Mouse (Mus musculus) kidney, postnatal 36 days (tissue): ENCODE data around the gene Fcgrt.
A peak's percentile ranks its signal among the peaks of the same experiment; 100 is the strongest.
"Not testable (repeated sequence)": the region's sequence is repeated elsewhere in the genome, so short reads cannot be mapped to it uniquely, and the experiment has no call there.

Source experiments
- DNase-seq, 2 experiments: peaks; one replicate each; pipeline ENCODE4 v3.0.0; 2021 to 2022; ENCODE audit warnings: mixed read lengths in 2 of 2

Fcgrt gene

GRCm38 (mm10) chr7:45129776-45130512 lies 26.3 kb upstream of the Fcgrt start:
- DNase-seq = no peak

DNA sequence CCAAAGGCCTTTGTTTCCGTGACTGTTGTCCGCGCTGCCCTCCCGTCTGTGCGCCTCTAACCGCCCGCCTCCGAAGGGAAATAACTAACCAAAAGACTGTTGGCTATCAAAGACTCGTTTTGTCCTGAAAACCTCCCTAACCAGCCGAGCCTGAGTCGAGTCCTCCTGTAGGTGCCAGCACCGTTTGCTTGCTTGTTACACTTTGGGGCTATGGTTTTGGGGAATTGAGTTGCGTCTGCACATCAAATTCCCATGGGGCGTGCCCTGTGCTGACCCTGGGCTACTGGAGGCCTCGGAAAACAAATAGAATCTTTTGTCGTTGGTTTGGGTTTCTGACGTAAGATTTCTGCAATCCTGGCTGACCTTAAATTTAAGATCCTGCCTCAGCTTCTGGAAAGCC lies 25.7 kb upstream of the Fcgrt start:
- DNase-seq = peak; percentile 52 to 71

DNA sequence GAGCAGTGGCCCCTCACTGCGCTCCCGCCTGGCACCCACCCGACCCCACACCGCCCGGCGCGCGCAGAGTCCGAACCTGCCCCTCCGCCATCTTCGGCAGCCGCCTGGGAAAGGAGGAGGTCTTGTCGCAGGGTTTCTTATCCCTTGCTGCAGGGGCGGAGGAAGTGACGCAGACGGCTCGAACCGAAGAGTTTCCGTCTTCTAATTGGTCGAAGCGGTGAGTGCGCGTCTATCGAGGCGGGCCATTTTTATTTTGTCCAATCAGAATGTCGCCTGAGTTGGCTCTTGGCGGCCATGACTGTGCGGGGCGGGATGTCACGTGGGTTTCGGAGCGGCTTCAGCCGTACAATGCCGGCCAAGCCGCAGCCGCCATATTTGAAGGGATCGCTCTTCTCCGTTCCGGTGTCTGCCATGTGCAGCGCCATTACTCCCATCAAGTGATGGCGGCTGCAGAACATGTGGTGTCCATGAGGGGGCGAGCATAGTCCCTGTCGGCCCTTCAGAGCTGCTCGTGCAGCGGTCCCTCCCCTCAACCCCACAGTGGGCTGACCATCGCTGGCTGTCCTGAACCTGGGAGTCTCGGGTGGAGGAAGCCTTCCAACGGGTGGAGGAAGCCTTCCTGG lies 25.1 kb upstream of the Fcgrt start, which contains the start of gene Rpl13a:
Gene Rpl13a (minus strand): TSS at position 138 of the 623 bp plus-strand sequence.
- peak; percentile 98 to 99 for DNase-seq

DNA sequence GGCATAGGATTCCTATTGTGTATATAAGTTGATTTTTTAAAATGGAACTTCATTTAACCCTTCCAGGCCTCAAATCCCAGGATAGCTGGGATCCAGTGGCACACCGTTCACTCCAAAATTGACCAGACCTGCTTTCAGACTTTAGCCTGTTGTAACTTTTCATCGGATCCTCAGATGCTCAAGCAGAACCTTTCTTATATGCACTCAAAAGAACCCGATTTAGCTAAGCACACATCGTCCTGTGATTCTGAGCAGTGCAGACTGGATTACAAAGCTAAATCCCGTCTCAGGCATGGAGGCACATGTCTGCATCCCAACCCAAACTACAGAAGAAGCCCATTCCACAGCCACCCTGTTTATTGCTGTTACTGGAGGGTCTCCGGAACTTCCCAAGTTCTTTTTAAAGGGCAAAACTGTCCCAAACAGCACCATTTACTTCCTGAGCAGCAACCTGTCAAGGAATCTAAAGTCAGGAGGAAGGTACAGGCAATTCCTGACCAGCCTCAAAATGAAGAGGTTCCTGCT lies 24.1 kb upstream of the Fcgrt start:
- no peak for DNase-seq

DNA sequence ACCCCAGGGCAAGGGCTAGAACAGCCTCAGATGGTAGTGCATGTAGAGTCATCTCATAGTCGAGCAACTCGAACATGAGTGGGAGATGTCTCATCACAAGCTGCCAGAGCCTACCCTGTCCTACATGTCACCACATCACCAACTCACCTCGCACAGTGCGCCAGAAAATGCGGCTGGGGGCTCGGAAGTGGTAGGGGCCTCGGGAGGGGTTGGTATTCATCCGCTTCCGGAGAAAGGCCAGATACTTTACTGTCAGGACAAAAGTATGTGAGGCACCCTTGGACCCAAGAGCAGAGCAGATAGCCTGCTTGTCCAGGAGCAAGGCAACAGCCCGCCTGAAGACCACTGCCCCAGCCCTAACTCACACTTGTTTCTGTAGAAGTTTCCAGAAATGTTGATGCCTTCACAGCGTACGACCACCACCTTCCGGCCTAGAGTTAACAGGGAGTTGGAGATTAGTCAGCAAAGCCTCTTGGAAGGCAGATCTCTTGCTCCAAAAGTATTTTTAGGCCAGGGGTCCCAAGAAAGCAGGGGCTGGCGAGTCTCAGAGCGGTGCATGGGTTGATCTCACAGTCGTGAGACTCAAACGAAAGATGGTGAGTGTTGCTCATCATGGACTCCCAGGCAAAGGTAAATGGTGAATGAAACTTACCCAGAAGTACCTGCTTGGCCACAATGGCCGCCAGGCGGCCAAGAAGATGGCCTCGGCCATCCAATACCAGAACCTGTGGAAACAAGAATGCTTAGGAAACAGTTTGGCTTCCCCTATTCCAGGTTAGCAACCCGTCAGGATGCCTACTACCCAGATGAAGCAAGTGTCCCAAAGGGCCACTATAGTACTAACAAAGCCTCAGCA lies 23.4 kb upstream of the Fcgrt start:
- DNase-seq = no peak

GRCm38 (mm10) chr7:45126147-45126843 lies 22.6 kb upstream of the Fcgrt start:
- no peak for DNase-seq

GRCm38 (mm10) chr7:45125649-45126048 lies 22.0 kb upstream of the Fcgrt start:
- not testable (repeated sequence) for DNase-seq

DNA sequence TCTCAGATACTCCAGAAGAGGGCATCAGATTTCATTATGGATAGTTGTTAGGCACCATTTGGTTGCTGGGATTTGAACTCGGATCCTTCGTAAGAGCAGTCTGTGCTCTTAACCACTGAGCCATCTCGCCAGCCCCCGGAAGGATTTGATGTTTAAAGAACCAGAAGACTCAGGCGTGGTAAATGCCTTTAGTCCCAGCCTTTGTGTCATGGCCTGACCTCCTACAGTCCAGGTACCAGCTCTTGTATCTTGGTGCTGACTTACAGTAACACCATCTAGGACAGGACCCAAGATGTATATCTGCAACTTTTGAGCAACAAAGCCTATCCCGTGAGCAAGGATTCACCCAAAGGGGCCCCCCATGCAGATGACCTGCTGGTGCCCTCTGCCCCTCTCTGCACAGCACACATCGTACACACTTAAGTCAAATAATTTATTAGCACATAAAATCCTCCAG lies 21.5 kb upstream of the Fcgrt start:
- no peak for DNase-seq

DNA sequence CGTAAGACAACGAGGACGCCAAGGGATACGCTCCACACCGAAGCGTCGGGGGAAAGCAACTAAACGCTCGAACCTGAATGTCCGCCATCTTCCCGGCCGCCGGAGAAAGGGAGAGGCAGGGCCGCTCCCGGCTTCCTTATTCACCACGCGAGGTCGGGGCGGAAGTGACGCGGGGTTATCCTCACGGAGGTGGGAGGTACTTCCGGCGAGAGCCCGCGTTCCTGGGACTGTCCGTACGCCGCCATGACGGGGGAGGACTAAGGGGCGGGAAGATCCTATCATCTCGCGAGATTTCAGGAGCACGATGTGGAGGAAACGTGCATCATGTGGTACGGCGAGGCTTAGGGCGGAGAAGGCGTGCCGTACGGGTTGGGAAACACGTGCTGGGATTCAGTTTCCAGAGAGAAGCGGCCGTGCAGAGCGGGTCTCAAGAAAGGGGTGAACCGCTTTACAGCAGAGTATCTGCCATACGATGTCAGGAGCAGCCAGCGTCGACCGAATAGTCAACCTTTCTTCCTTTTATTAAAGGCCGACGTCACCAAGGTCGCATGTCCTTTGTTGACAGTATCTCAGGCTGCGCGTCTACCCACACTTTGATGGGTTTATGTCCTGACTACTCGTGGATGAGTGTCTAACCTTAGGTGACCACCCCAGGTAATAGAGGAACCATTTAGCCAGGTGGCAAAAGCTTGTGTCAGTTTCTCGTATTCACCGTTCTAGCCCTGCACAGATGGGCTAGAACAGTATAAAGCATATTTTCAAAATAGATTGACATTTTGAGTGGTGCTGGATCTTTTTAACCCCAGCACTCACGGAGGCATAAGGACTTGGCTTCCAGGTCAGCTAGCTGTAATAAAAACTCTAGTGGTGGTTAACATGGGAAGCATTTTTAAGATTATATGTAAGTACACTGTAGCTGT lies 20.8 kb upstream of the Fcgrt start, which contains the start of gene Rps11:
Gene Rps11 (minus strand): TSS at position 216 of the 920 bp plus-strand sequence.
- DNase-seq = peak; percentile 99

DNA sequence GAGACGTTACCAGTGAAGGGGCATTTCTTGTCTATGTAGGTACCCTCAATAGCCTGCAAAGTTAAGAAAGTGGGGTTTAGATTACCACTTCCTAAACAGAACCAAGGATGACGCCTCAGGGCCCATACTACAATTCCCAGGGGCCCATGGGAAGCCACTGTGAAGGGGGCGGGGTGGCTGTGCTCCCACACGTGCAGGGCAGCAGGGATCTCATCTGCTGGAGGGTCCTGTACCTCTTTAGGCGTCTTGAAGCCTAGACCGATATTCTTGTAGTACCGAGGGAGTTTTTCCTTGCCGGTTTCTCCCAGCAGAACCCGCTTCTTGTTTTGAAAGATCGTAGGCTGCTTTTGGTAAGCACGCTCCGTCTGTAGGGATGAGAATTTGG lies 19.5 kb upstream of the Fcgrt start:
- DNase-seq = peak; percentile 35 to 68

DNA sequence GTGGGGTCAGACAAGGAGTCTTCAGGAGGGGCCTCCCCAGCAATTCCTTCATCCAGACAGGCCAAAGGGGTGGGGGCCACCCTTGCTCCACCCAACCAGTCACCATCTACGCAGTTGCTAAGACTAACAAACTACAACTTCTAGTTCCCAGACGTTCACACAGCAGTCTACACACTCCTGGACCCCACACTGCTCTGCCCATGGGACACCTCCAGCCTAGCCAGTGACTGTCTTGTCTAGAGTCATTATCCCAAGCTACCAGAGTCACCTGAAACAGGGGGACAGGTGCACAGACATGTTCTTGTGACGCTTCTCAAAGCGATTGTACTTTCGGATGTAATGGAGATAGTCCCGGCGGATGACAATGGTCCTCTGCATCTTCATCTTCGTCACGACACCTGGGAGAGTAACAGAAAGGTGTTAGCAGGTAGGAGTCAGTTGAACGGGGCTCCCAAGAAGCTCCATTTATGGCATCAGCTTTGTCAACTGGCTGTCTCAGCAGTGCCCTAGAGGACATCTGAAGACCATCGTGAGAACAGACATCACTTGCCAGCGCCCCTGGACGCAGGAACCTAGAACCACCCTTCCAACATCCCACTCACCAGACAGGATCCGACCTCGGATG lies 19.0 kb upstream of the Fcgrt start:
- DNase-seq = no peak

DNA sequence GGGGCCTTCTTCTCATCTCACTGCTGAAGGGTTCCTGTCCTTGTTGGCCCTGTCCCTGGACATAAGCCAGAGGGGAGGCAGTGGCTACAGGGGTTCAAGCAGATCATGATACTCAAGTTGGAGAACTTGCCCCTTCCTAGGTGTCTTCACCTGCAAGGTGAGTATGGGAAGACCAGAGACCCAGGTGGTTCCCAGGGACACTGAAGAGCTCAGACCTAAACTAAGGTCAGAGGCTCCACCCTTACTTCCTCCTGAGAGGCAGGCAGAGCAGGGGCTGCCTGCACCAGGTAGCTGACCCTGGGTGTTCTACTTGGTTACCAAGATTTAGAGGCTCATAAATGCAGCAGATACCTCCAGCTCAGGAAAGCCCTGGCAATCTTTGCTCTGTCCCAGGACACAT lies 18.3 kb upstream of the Fcgrt start:
- DNase-seq = no peak

- peak; percentile 77 to 79 for DNase-seq
These were observed 17.8 kb upstream of the Fcgrt start for GRCm38 (mm10) chr7:45121404-45121803.

DNA sequence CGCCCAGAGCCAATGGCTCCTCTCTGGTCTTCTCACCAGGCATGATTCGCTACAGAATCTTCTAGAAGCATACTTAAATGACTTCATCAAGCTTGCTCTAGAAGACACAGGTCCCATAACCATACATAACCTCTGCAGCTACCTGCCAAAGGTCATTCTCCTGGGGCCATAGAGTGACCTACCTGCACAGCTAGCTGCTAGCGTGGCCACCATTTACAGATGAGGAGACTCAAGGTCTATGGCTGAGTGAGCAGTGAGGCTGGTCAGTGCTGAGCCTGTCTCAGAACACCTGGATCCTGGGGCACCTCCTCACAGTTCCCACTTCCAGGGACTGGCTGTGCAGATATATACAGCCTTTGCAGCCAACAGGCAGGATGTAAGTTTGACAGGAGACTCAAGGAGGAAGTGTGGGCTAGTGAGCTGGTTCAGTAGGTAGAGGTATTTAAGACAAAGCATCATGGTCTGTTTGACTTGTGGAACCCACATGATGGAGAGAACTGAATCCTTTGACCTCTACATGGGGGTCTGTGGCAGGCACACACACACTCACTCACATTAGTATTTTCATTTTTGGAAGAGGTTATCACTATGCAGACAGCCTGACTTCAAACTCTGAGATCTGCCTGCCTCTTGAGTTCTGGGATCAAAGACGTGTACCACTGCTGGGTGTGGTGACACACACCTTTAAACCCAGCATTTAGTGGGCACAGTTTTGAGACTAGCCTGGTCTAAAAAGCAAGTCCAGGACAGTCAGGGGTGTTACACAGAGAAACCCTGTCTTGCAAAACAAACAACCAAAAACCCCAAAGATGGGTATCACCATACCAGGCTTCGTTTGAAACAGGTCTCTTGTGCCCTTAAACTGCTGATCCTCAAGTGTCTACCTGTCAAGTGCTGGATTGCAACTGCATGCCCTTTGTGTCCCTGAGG lies 16.4 kb upstream of the Fcgrt start:
- no peak for DNase-seq

GRCm38 (mm10) chr7:45118336-45118735 lies 14.7 kb upstream of the Fcgrt start:
- no peak for DNase-seq

DNA sequence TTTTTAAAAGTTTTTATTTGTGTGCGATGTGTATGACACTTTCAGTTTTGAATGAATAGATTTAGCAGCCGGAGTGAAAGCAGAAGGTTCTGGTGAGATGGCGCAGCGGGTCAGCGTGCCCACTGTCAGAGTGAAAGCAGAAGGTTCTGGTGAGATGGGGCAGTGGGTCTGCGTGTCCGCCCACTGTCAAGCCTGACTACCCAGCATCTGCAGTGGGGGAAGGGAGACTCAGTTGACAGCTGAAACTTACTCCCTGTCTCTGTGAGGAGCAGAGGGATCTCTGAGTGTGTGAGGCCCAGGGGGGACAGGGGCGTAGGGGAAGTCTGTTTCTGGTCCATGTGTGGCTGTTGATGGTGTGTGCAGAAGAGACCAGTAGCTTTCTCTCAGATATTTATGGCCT lies 13.9 kb upstream of the Fcgrt start:
- DNase-seq = no peak

DNA sequence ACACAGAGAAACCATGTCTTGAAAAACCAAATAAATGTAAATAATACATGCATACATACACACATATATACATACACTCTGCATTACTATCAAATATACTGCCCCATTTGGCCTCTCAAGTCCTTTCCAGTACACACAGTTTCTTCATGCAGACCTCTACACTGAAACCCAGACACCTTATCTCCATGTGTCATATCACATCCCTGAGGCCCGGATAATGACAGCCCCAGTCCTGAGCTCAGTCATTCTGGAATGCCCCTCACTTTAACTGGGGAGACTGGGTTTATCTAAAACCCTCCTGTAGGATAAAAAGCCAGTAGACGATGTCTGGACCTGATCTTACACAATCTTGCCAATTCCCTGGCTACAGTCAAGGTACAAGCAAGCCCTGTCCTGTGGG lies 9.8 kb upstream of the Fcgrt start:
- no peak for DNase-seq

DNA sequence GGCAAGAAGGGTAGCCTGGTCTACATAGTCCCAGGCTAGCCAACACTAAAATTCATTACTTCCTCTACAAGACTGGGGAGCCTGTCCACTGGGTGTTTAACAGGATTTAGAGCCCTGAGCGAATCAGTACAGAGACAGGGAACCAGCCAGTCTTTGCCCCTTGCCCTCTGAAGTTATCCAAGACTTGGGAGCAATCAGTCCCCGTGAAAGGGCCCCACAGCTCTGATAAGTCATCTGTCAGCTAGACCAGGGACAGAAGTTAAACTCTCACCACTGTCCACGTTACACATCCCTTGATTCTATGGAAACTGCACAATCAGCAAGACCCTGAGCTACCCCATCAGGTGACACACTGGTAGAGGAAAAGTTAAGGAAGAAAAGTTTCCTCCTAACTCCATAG lies 8.9 kb upstream of the Fcgrt start:
- no peak for DNase-seq

DNA sequence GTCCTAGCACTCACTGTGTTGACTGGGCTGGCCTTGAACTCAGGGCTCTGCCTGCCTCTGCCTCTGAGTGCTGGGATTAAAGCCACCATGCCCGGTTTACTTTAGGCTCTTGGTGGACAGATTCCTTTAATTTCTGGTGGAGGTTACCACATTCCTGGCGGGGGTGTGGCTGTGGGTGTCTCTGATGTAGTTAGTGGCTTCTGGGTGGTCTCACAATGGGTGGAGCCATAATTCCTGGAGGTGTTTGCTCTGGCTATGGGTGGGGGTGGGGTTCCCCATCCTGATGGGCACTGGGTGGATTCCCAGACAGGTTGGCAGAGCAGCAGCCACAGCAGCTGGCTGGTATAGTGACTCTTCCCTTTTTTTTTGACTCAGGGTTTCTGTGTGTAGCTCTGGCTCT lies 8.3 kb upstream of the Fcgrt start:
- no peak for DNase-seq

DNA sequence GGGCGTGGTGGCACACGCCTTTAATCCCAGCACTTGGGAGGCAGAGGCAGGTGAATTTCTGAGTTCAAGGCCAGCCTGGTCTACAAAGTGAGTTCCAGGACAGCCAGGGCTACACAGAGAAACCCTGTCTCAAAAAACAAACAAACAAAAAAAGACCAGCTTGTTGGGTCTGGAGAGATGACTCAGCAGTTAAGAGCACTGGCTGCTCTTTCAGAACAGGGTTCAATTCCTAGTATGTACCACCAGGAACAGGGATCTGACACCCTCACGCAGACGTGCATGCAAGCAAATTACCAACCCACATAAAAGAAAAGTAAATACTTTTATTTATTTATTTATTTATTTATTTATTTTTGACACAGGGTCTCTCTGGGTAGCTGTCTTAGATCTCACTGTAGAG lies 6.4 kb upstream of the Fcgrt start:
- not testable (repeated sequence) for DNase-seq
